Mouse (Mus musculus) embryonic fibroblast, embryonic 13.5 days (primary cell): Measurements from ENCODE around the gene Cacng2.

Experiments
- CTCF ChIP-seq: IDR thresholded peaks from 2 replicates; pipeline ENCODE4 v1.5.1; 2011; ENCODE audit warnings: mild to moderate bottlenecking, control low read depth, low read length, moderate library complexity, borderline replicate concordance; ENCODE audit not compliant: insufficient read depth
- POLR2A ChIP-seq: IDR thresholded peaks from 2 replicates; pipeline ENCODE4 v1.6.1; 2011; ENCODE audit warnings: low read depth, mild to moderate bottlenecking, control low read depth, low read length, moderate library complexity

DNA sequence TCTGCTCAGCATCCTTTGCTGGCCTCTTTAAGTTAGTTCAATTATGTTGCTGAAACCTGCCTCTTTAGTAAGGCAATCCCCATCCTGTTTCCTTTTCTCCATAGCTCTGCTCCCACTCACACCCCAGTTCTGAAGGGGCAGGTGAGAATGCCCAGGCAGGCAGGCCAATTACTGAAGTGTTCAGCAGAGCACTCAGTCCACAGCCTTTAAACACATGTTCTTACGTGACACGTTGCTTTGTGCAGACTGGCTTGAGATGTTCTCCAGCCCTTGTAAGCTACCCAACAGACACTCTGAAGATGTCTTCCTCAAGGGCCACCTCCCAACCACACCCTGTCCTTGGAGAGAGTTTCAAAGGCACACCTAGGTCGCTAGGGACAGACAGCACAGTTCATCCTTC is 161.8 kb downstream of the Cacng2 start:
- TF ChIP-seq CTCF (no peak), POLR2A (no peak)
